Mouse (Mus musculus): ENCODE results near the gene Ptprj.

Ptprj gene

DNA sequence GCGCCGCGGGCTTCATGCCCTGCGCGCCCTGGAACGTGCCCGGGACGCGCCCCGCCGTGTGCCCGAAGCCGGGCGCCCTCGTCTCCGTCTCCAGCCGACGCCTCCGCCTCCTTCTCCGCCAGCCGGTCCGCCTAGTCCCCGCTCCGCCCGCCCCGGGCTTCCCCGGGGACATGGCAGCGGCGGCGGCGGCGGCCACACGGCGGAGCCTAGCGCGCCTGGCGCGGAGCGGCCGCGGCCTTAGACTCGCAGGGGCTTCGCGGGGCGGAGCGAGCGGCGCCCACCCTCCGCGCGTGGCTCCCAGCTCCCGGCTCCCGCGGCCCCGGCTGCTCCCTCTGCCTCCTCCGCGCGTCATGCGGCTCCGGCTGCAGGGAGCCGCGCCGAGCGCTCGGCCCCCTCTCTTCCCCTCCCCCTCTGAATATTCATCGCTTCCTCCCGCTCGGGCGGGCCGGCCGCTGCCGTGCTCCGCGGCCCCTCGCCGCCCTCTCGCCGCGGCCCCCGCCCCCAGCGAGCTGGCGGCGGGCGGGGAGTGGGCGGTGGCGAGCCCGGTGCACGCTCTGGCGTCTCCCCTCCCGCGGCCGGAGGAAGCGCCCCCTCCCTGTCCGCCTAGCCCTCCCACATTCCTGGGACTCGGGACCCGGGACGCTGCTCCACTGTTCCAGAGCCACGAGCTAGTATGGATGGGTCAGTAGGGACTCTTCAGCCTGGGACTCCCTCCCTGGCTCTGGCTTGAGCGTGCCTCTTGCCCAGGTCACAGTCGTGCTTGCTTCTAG is at the start of gene Ptprj:
TSS of gene Ptprj (minus strand) at position 412 of the 770 bp plus-strand sequence.
- DNase-seq (ENCODE audit: low spot score in 2 of 2): peak; percentile 79 to 90

DNA sequence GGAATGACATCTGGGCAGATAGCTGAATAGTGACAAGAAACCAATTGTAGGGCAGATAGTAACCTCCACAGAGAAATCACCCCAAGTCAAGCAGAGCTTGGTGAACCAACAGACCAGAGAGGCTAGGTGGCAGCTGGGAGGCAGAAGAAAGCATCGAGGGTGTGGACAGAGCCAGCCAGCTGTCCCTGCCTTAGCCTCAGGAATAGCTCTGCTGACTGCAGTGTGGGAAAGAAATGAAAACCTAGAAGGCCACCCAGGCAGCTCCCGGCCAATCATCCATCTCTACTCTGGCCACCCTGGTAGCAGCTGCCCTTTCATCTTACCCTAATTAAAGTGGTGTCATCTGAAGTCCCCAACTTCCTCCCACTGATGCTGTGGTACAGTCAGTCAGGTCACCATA is 49.1 kb upstream of the Ptprj start:
- DNase-seq (ENCODE audit: low spot score in 2 of 2): no peak

DNA sequence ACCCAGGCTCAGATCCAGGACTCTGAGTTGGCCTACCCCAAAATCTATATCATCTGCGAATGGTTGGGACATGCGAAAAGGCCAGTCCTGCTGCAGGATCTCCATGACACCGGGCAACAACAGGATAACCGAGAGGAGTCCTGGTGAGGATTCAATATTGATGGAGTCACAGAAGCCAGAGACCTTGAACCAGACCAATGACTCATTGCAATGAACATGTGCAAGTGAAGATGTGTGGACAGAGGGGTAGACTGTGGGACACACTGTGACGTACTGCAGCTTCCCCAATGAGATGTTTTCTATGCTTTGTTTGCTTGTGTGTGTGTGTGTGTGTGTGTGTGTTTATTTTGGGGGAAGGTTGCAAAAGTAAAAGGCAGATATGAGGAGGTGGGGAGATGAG is 47.8 kb upstream of the Ptprj start:
- DNase-seq (ENCODE audit: low spot score in 2 of 2): no peak

DNA sequence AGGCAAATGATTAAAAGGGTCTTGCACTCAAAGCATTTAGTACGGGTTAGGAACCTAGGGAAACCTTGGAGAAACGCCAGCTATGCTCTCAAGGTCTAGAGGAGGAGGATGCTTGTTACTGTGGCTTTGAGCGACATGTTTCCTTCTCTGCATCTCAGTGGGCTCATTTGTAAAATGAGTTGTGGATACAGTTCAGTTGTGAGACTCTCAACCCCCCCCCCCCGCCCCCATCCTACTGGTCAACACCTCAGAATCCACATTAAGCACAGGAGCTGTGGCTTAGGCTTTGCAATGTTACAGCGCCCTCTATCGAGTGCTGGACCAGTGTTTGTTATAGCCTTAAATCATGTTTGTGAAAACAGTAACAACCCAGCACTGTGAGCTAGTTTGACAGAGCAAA is 44.5 kb upstream of the Ptprj start:
- DNase-seq (ENCODE audit: low spot score in 2 of 2): peak; percentile 68 to 84

DNA sequence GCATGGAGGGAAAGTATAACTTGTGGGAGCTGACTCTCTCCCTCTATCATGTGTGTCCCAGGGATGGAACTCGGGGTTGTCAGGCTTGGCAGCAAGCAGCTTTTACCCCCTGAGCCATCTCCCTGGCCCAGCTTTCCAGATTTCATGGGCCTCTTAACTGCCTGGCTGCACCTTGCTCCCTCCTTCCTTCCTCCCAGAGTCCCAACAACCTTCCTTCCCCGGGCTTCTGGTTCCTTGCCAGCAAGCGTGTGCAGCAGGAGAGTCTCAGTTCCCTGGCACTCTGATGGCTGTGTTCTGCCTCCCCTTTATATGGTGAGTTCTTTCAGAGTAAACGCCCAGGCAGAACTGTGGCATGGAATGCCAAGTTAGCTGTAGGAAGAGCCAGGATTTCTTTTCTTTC is 43.9 kb upstream of the Ptprj start:
- DNase-seq (ENCODE audit: low spot score in 2 of 2): peak in 1 of 2 experiments; percentile 59

DNA sequence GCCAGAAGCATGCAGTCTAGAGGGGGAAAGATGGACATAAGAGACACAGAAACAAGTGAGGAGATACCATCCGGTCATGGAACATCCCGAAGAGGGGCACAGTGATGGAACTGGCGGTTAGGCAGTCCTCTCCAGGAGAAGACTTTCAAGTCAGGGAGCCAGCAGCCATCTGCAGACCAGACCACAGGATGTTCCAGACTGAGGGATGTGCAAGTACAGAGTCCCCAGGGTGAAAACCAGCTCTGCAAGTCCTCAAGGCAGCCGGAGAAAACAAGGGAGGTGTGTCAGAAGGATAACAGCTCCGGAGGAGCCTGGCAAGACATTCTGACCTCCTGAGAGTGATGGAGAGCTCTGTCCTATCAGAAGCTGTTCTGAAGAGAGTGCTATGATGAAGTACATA is 40.4 kb upstream of the Ptprj start:
- no peak for DNase-seq (ENCODE audit: low spot score in 2 of 2)

DNA sequence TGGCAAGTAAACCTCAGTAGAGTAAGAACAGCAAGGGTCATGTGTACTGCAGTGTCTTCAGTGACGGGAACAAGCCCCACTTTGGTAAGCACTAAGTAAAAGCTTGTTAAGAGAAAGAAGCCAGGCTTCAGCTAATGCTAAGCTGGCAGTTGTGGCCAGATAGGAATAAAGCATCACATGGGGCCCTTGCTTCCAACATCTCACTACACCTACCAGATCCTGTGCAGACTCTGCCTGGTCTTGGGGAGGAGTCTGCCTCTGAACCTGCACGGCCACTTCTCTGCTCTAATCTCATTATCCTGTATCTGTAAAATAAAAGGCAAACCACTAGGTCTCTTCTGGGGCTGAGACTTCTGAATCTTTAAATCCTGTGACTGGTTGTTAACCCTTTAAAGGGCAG is 39.2 kb upstream of the Ptprj start:
- no peak for DNase-seq (ENCODE audit: low spot score in 2 of 2)

DNA sequence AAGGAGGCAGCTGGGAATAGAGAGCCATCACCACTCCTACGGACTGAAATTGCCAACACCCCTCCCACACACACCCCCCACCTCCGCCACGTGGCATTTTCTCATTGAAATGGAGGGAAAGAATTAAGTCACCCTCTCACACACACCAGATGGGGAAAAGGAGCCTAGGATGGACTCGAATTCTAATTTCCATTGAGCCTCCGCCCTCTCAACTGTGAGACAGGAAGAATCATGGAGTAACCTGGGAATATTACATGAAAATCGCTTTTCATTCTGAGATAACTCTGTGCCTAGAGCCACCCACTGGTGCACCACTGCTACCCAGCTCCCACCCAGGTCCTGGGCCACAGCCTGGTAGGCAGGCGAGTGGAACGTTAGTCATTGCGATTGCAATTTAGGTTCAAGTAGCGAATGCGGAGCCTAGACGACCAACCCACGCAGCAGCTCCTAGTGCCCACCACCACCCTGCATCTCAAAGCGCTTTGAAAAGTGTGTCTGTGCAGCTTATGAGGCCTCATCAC is 34.3 kb upstream of the Ptprj start:
- DNase-seq (ENCODE audit: low spot score in 2 of 2): no peak

DNA sequence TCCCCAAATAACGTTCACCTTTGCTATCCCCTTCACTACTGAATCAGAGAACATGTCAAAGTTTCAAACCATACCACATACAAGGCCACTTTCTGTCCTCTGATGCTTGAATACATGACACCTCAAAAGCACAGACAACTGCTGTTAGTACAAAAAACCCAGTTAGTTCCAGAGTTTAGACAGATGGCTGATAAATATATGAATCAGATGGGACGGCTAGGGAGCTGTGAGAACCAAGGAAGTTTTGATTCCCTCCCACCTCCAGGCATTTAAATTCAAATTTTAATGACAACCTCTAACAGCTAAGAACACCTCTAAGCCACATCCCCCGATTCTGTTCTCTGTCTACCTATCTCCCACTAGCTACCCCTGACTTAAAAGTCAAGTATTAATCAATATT is 33.1 kb upstream of the Ptprj start:
- no peak for DNase-seq (ENCODE audit: low spot score in 2 of 2)

- no peak for DNase-seq (ENCODE audit: low spot score in 2 of 2)
Measured at GRCm38 (mm10) chr2:90613006-90613405, 32.6 kb upstream of the Ptprj start.

- peak in 1 of 2 experiments; percentile 43 for DNase-seq (ENCODE audit: low spot score in 2 of 2)
Measured at GRCm38 (mm10) chr2:90611959-90612571, 31.6 kb upstream of the Ptprj start.

DNA sequence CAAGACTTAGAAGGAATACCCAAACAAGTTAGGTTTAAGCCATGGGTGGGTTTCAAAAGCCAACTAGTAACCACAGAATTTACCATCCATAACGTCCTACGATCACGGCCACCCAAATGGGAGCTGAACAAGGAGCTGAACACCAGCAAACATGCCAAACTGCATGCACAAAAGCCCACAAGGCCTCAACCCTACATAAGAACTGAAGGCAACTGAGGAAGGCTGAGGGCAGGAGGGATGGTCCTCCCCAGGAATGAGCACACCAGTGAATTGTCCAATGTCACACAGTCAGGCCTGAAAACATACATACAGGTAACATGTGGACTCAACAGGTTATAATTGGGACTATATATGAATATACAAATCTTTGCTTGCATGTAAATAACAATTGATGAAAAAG is 20.6 kb upstream of the Ptprj start:
- DNase-seq (ENCODE audit: low spot score in 2 of 2): no peak

DNA sequence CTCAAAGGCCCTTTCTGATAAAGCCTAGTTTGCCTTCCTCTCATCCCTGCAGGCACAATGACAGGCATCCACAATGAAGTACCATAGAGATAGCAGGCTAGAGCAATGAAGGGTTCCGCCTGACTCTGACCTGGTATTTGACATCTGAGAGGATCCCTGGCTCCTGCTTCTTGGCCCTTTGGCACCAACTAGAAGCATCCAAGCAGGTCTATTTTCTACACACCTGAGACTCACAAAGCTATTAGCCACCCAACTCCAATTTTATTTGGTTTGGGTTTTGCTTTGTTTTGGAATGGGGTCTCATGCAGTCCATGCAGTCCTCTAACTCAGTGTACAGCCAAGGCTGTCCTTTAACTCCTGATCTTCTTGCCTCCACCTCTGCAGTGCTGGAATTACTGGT is 7.7 kb upstream of the Ptprj start:
- DNase-seq (ENCODE audit: low spot score in 2 of 2): peak in 1 of 2 experiments; percentile 43

GRCm38 (mm10) chr2:90584506-90584905 is 4.1 kb upstream of the Ptprj start:
- DNase-seq (ENCODE audit: low spot score in 2 of 2): no peak

- DNase-seq (ENCODE audit: low spot score in 2 of 2): peak; percentile 15 to 57
Measured at GRCm38 (mm10) chr2:90583628-90584131, 3.2 kb upstream of the Ptprj start.

DNA sequence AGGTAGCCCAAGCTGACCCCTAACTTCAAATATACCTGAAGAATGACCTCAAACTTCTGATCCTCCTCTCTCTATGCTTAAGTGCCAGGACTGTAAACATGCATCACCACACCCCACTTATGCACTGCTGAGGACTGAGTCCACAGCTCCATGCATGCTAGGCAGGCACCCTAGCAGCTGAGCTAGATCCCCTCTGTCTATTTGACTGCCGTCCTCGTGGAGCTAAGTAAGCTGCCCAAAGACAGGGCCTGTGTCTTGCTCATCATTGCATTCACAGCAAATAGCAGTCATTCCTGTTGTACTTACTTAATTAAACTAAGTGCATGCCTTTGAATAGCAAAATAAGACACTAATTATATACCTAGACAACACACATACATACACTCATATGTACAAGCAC is 2.4 kb upstream of the Ptprj start:
- DNase-seq (ENCODE audit: low spot score in 2 of 2): peak; percentile 9 to 55

- peak in 1 of 2 experiments; percentile 10 for DNase-seq (ENCODE audit: low spot score in 2 of 2)
Measured at GRCm38 (mm10) chr2:90582311-90582710, 1.9 kb upstream of the Ptprj start.

- DNase-seq (ENCODE audit: low spot score in 2 of 2): peak; percentile 10 to 59
Measured at GRCm38 (mm10) chr2:90581796-90582125, 1.3 kb upstream of the Ptprj start.

DNA sequence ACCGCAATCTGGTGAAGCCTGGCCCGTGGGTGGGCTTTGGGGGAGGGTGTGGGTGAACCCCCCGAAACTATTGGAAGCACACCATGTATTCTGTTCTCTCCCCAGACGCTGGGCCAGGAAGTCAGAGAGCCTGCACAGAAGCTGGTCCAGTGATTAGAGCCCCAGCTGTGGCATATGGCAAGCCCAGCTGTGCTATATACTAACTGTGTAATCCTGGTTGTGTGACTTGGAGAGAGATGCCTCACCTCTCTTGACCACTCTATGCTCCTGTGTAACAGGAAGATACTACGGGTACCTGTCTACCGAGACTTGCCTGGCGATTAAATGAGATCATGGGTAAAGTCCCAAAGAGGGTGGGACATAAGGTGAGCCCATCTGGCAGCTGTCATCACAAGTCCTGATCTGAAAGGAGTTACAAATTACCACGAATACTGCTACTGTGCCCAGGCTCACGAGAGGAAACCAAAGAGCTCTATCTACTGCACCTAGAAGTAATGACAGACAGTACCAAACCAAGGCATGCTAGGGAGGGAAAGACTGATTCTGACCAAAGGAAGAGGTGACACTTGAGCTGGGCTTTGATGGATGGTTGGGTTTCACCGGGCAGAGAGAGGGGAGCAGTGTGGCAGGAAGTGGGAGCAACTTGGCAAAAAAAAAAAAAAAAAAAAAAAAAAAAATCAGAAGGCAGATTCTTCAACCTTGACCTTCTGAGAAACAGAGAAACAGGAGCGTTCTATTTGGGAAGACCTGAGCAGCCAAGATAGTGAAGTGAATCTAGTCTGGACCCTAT is 754 bp upstream of the Ptprj start:
- DNase-seq (ENCODE audit: low spot score in 2 of 2): peak in 1 of 2 experiments; percentile 77

DNA sequence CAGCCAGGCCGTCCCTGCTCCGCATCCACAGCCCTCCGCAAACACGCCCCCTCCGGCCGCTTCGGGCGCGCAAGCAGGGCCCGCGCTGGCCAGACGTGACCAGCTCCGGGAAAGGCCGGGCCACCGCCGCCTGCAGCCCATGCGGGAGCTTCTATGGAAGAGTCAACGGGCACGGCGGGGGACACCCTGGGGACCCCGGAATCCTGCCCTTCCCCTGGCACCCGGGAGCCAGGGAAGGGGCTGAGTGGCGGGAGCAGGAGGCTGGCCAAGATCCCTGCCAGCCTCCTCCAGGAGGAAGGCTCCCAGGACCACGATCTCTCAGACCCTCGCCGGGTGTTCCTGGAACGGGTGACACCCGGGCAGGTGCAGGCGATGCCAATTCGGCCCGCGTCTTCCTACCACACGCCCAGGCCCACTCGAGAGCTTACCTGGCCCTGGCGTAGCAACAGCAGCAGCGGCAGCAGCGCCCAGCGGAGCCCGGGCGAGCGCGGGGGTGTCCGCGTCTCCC is 665 bp downstream of the Ptprj start:
- peak; percentile 71 to 89 for DNase-seq (ENCODE audit: low spot score in 2 of 2)

DNA sequence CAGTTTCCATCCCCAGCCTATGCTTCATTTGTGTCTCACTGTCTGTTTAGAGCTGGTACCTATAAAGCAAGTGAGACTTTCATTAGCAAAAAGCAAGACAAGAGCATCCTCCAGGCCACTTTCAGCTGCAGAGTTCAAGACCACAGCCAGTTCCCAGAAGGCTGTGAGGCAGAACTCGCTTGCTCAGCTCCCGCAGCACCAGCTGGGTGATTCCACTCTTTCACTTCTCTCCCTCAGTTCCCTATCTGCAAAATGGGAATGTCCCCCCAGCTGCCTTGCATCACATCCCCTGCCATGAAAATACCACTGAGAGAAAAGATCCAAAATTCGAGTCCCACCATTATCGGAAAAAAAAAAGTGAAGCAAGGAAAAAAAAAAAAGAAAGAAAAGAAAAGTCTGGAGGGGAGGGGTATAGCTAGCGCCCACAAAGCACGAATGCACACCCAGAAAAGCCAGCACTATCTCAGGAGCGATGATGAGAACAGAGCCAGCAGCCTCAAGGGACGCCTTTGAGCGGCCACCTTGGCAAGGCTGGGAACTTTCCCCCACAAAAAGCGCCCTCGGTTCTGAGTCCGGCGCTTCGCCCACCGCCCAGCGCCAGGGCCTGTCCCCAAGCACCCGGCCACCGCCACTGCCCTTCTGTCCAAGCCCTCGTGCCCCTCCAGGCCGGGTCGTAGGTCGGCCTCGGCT is 1.3 kb downstream of the Ptprj start:
- DNase-seq (ENCODE audit: low spot score in 2 of 2): peak in 1 of 2 experiments; percentile 38

Measured in spleen, postnatal 4 days (tissue).